Mouse (Mus musculus) MEL (cell line): ENCODE measurements at regions not wholly inside any gene's neighbourhood (a gene's known extent, or its start where the extent isn't known, plus 50 kb on each side); places are given as distances from the start of the nearest gene placed in this dataset.
A peak's percentile ranks its signal among the peaks of the same experiment; 100 is the strongest.

Experiments
- CTCF ChIP-seq, 3 experiments: IDR thresholded peaks in 2 of 3; conservative IDR thresholded peaks in 1 of 3; 2 replicates each; pipeline ENCODE4 v1.5.1; 2011 to 2012; ENCODE audit warnings: low read length in 3 of 3, low read depth in 2 of 3, mild to moderate bottlenecking in 2 of 3, improper control_type of control experiment in 1 of 3, inconsistent platforms in 1 of 3, mixed read lengths in 1 of 3, moderate library complexity in 1 of 3; ENCODE audit not compliant: control insufficient read depth in 1 of 3, insufficient read depth in 1 of 3, poor library complexity in 1 of 3, severe bottlenecking in 1 of 3
- E2F4 ChIP-seq: IDR thresholded peaks from 2 replicates; pipeline ENCODE4 v1.6.1; 2011; ENCODE audit warnings: low read depth, low read length, improper control_type of control experiment, borderline replicate concordance
- MAX ChIP-seq: IDR thresholded peaks from 2 replicates; pipeline ENCODE4 v1.6.1; 2011; ENCODE audit warnings: low read length, improper control_type of control experiment
- MXI1 ChIP-seq: IDR thresholded peaks from 2 replicates; pipeline ENCODE4 v1.6.1; 2011; ENCODE audit warnings: mild to moderate bottlenecking, low read depth, low read length, improper control_type of control experiment
- NRF1 ChIP-seq: IDR thresholded peaks from 2 replicates; pipeline ENCODE4 v1.6.1; 2014; ENCODE audit warnings: low read depth, mild to moderate bottlenecking, inconsistent platforms, low read length, improper control_type of control experiment, moderate library complexity; ENCODE audit not compliant: poor library complexity, insufficient read depth, severe bottlenecking
- POLR2AphosphoS5 ChIP-seq: IDR thresholded peaks from 2 replicates; pipeline ENCODE4 v1.6.1; 2012; ENCODE audit warnings: low read depth, borderline replicate concordance, mild to moderate bottlenecking, inconsistent platforms, low read length, moderate library complexity, mixed read lengths
- RCOR1 ChIP-seq: IDR thresholded peaks from 2 replicates; pipeline ENCODE4 v1.6.1; 2012; ENCODE audit warnings: low read depth, mild to moderate bottlenecking, inconsistent platforms, low read length, improper control_type of control experiment
- SMC3 ChIP-seq: IDR thresholded peaks from 2 replicates; pipeline ENCODE4 v1.6.1; 2011; ENCODE audit warnings: low read depth, low read length, improper control_type of control experiment
- USF2 ChIP-seq, 2 experiments: IDR thresholded peaks; 2 replicates each; pipeline ENCODE4 v1.6.1; 2011 to 2012; ENCODE audit warnings: improper control_type of control experiment in 2 of 2, low read length in 2 of 2, borderline replicate concordance in 1 of 2, inconsistent platforms in 1 of 2, low read depth in 1 of 2, mild to moderate bottlenecking in 1 of 2; ENCODE audit not compliant: insufficient read depth in 1 of 2
- ZKSCAN1 ChIP-seq: IDR thresholded peaks from 2 replicates; pipeline ENCODE4 v1.6.1; 2012; ENCODE audit warnings: low read depth, mild to moderate bottlenecking, inconsistent platforms, low read length, improper control_type of control experiment, moderate library complexity
- ZMIZ1 ChIP-seq: IDR thresholded peaks from 2 replicates; pipeline ENCODE4 v1.6.1; 2012; ENCODE audit warnings: low read depth, mild to moderate bottlenecking, inconsistent platforms, low read length, improper control_type of control experiment, moderate library complexity
- ZNF384 ChIP-seq: IDR thresholded peaks from 2 replicates; pipeline ENCODE4 v1.6.1; 2012; ENCODE audit warnings: low read depth, mild to moderate bottlenecking, inconsistent platforms, low read length, improper control_type of control experiment

GRCm38 (mm10) chr13:83020829-83021228 is 483.0 kb upstream of the Mef2c start:
- 0 out of 2 replicates have a peak, but pooled peaks have one; percentile 35 for TF ChIP-seq NRF1
- peak; percentile 17; the same call in 1 of the 2 replicates for TF ChIP-seq SMC3
- peak; percentile 87 for TF ChIP-seq MXI1
- no peak for TF ChIP-seq E2F4
- TF ChIP-seq MAX = peak; percentile 76; the same call in 1 of the 2 replicates
- no peak for TF ChIP-seq CTCF (IDR thresholded peaks at IDR 0.05 in 2 of 3, conservative IDR thresholded peaks at IDR 0.05 in 1 of 3; ENCODE audit: control insufficient read depth in 1 of 3, insufficient read depth in 1 of 3, low read depth in 2 of 3, low read length in 3 of 3, poor library complexity in 1 of 3, severe bottlenecking in 1 of 3)
- no peak for TF ChIP-seq POLR2AphosphoS5
- TF ChIP-seq ZMIZ1 = no peak
- TF ChIP-seq RCOR1 = peak; percentile 67; the same call in 1 of the 2 replicates
- no peak for TF ChIP-seq USF2 (IDR thresholded peaks at IDR 0.05; ENCODE audit: borderline replicate concordance in 1 of 2, insufficient read depth in 1 of 2, low read depth in 1 of 2, low read length in 2 of 2)
- no peak for TF ChIP-seq ZNF384
- no peak for TF ChIP-seq ZKSCAN1
